Mouse (Mus musculus): ENCODE results near the gene Gal3st3. TPM values are rescaled to one million over a fixed set of nuclear protein-coding genes. Genes with fewer than 3 reads are reported as not detected.

Gene Gal3st3
- polyA plus RNA-seq, 2 experiments: 5.0 to 7.1 TPM

- H3K9ac ChIP-seq (ENCODE audit: low read depth, low read length, severe bottlenecking): 0 out of 2 replicates have a peak overlapping the region, but pooled peaks have one; percentile 16
- H3K27me3 ChIP-seq (ENCODE audit: control insufficient read depth, insufficient read depth, low read length): no peaks in the 10 kb centered on the region
- H3K4me2 ChIP-seq (replicated peaks; ENCODE audit: low read depth, low read length, severe bottlenecking): no peak overlapping the region
- TF ChIP-seq POLR2A (IDR thresholded peaks at IDR 0.05; ENCODE audit: borderline replicate concordance, extremely low read depth, insufficient read depth, insufficient read length): no peak
- ATAC-seq (ENCODE audit: low FRiP score, low read depth): no peak
- no peak for DNase-seq (ENCODE audit: low spot score)
- WGBS: 90% methylated on average over 13 of the region's 13 CpGs
- H3K27ac ChIP-seq (replicated peaks; ENCODE audit: low read depth, low read length): peak overlapping the region; percentile 89; the same call in 1 of the 2 replicates
- no peaks in the 10 kb centered on the region for H3K9me3 ChIP-seq (ENCODE audit: control insufficient read depth, low read length)
- H3K36me3 ChIP-seq (ENCODE audit: control insufficient read depth, insufficient read depth, low read length): peaks cover 52% of the 10 kb centered on the region
- H3K4me3 ChIP-seq (replicated peaks; ENCODE audit: low read length): no peak overlapping the region
- peaks cover 17% of the 10 kb centered on the region for H3K4me1 ChIP-seq (ENCODE audit: control insufficient read depth, insufficient read depth, low read length)
These were observed 23.5 kb upstream of the Gal3st3 start for GRCm38 (mm10) chr19:5274641-5275040.

- Histone ChIP-seq H3K27me3 (ENCODE audit: control insufficient read depth, insufficient read depth, low read length) (no peaks in the 10 kb centered on the region), H3K36me3 (ENCODE audit: control insufficient read depth, insufficient read depth, low read length) (peaks cover 60% of the 10 kb centered on the region), H3K4me2 (replicated peaks; ENCODE audit: low read depth, low read length, severe bottlenecking) (no peak overlapping the region), H3K9ac (ENCODE audit: low read depth, low read length, severe bottlenecking) (no peak overlapping the region), H3K9me3 (ENCODE audit: control insufficient read depth, low read length) (no peaks in the 10 kb centered on the region), H3K4me1 (ENCODE audit: control insufficient read depth, insufficient read depth, low read length) (peaks cover 15% of the 10 kb centered on the region), H3K27ac (replicated peaks; ENCODE audit: low read depth, low read length) (no peak overlapping the region), H3K4me3 (replicated peaks; ENCODE audit: low read length) (no peak overlapping the region)
- no peak for TF ChIP-seq POLR2A (IDR thresholded peaks at IDR 0.05; ENCODE audit: borderline replicate concordance, extremely low read depth, insufficient read depth, insufficient read length)
- no peak for ATAC-seq (ENCODE audit: low FRiP score, low read depth)
- DNase-seq (ENCODE audit: low spot score): no peak
- WGBS: 90% methylated on average over 5 of the region's 5 CpGs
These were observed 22.4 kb upstream of the Gal3st3 start for GRCm38 (mm10) chr19:5275736-5276135.

GRCm38 (mm10) chr19:5276531-5276930 lies 21.6 kb upstream of the Gal3st3 start:
- Histone ChIP-seq H3K27ac (replicated peaks; ENCODE audit: low read depth, low read length) (no peak overlapping the region), H3K36me3 (ENCODE audit: control insufficient read depth, insufficient read depth, low read length) (peaks cover 68% of the 10 kb centered on the region), H3K4me2 (replicated peaks; ENCODE audit: low read depth, low read length, severe bottlenecking) (no peak overlapping the region), H3K27me3 (ENCODE audit: control insufficient read depth, insufficient read depth, low read length) (no peaks in the 10 kb centered on the region), H3K4me1 (ENCODE audit: control insufficient read depth, insufficient read depth, low read length) (peaks cover 12% of the 10 kb centered on the region), H3K9ac (ENCODE audit: low read depth, low read length, severe bottlenecking) (no peak overlapping the region), H3K9me3 (ENCODE audit: control insufficient read depth, low read length) (no peaks in the 10 kb centered on the region), H3K4me3 (replicated peaks; ENCODE audit: low read length) (no peak overlapping the region)
- DNase-seq (ENCODE audit: low spot score) (no peak), ATAC-seq (ENCODE audit: low FRiP score, low read depth) (no peak)
- no peak for TF ChIP-seq POLR2A (IDR thresholded peaks at IDR 0.05; ENCODE audit: borderline replicate concordance, extremely low read depth, insufficient read depth, insufficient read length)
- WGBS: 92% methylated on average over 2 of the region's 2 CpGs

- Histone ChIP-seq H3K4me1 (ENCODE audit: control insufficient read depth, insufficient read depth, low read length) (peaks cover 6% of the 10 kb centered on the region), H3K27me3 (ENCODE audit: control insufficient read depth, insufficient read depth, low read length) (no peaks in the 10 kb centered on the region), H3K27ac (replicated peaks; ENCODE audit: low read depth, low read length) (no peak overlapping the region), H3K4me3 (replicated peaks; ENCODE audit: low read length) (no peak overlapping the region), H3K36me3 (ENCODE audit: control insufficient read depth, insufficient read depth, low read length) (peaks cover 73% of the 10 kb centered on the region), H3K4me2 (replicated peaks; ENCODE audit: low read depth, low read length, severe bottlenecking) (no peak overlapping the region), H3K9me3 (ENCODE audit: control insufficient read depth, low read length) (no peaks in the 10 kb centered on the region), H3K9ac (ENCODE audit: low read depth, low read length, severe bottlenecking) (no peak overlapping the region)
- no peak for TF ChIP-seq POLR2A (IDR thresholded peaks at IDR 0.05; ENCODE audit: borderline replicate concordance, extremely low read depth, insufficient read depth, insufficient read length)
- WGBS: 93% methylated on average over 3 of the region's 3 CpGs
- ATAC-seq (ENCODE audit: low FRiP score, low read depth) (no peak), DNase-seq (ENCODE audit: low spot score) (no peak)
These were observed 21.0 kb upstream of the Gal3st3 start for GRCm38 (mm10) chr19:5277140-5277539.

- Histone ChIP-seq H3K9me3 (ENCODE audit: control insufficient read depth, low read length) (no peaks in the 10 kb centered on the region), H3K36me3 (ENCODE audit: control insufficient read depth, insufficient read depth, low read length) (peaks cover 85% of the 10 kb centered on the region), H3K4me2 (replicated peaks; ENCODE audit: low read depth, low read length, severe bottlenecking) (no peak overlapping the region), H3K4me1 (ENCODE audit: control insufficient read depth, insufficient read depth, low read length) (peaks cover 4% of the 10 kb centered on the region; the same call in 1 of the 2 replicates), H3K9ac (ENCODE audit: low read depth, low read length, severe bottlenecking) (no peak overlapping the region), H3K4me3 (replicated peaks; ENCODE audit: low read length) (no peak overlapping the region), H3K27me3 (ENCODE audit: control insufficient read depth, insufficient read depth, low read length) (no peaks in the 10 kb centered on the region), H3K27ac (replicated peaks; ENCODE audit: low read depth, low read length) (no peak overlapping the region)
- WGBS: 80% methylated on average over 8 of the region's 8 CpGs
- no peak for TF ChIP-seq POLR2A (IDR thresholded peaks at IDR 0.05; ENCODE audit: borderline replicate concordance, extremely low read depth, insufficient read depth, insufficient read length)
- no peak for ATAC-seq (ENCODE audit: low FRiP score, low read depth)
- DNase-seq (ENCODE audit: low spot score): no peak
These were observed 19.8 kb upstream of the Gal3st3 start for GRCm38 (mm10) chr19:5278381-5278780.

All from limb, embryonic 14.5 days (tissue).